Mouse (Mus musculus) heart, embryonic 12.5 days (tissue): ENCODE results near the gene Scube3. TPM values are rescaled to one million over a fixed set of nuclear protein-coding genes. Genes with fewer than 3 reads are reported as not detected.

Experiments
- ATAC-seq: fragments of 200-750 bp; cut with Nextera tagmentation; 2 replicates; pipeline ENCODE4 v1.8.0; 2017; ENCODE audit warnings: moderate TSS enrichment, moderate library complexity; ENCODE audit not compliant: insufficient number of reproducible peaks, low FRiP score
- H3K27ac ChIP-seq: fragments of 300-500 bp; sonication (generic); 2 replicates; pipeline ENCODE4 v1.5.1; 2016; ENCODE audit warnings: mild to moderate bottlenecking, moderate library complexity; ENCODE audit not compliant: poor library complexity, severe bottlenecking
- H3K27me3 ChIP-seq: fragments of 300-500 bp; sonication (generic); replicated peaks from 2 replicates; pipeline ENCODE4 v1.6.1; 2016; ENCODE audit warnings: mild to moderate bottlenecking, moderate library complexity
- H3K36me3 ChIP-seq: fragments of 300-500 bp; sonication (generic); 2 replicates; pipeline ENCODE4 v1.6.1; 2016; ENCODE audit warnings: mild to moderate bottlenecking, moderate library complexity
- H3K4me1 ChIP-seq: fragments of 300-500 bp; sonication (generic); replicated peaks from 2 replicates; pipeline ENCODE4 v1.6.1; 2016; ENCODE audit warnings: mild to moderate bottlenecking
- H3K4me2 ChIP-seq: fragments of 300-500 bp; sonication (generic); 2 replicates; pipeline ENCODE4 v1.6.1; 2016; ENCODE audit warnings: mild to moderate bottlenecking, moderate library complexity
- H3K4me3 ChIP-seq: fragments of 300-500 bp; sonication (generic); 2 replicates; pipeline ENCODE4 v1.5.1; 2016; ENCODE audit warnings: mild to moderate bottlenecking
- H3K9ac ChIP-seq: fragments of 300-500 bp; sonication (generic); 2 replicates; pipeline ENCODE4 v1.6.1; 2016; ENCODE audit warnings: mild to moderate bottlenecking, moderate library complexity
- H3K9me3 ChIP-seq: fragments of 300-500 bp; sonication (generic); replicated peaks from 2 replicates; pipeline ENCODE4 v1.6.1; 2016; ENCODE audit warnings: mild to moderate bottlenecking, moderate library complexity
- whole genome bisulfite sequencing: fragments of 180-500 bp; shearing (Covaris S2); methylation state at CpG from one replicate; pipeline ENCODE4 v1.1.7; 2016; 5-methylcytosine and 5-hydroxymethylcytosine counted together
- polyA plus RNA-seq: library from polyadenylated mRNA; unstranded; fragments of >200 nt; fragmentation: Nextera tagmentation; extraction: Ambion mirVana; gene quantifications from 2 replicates; pipeline ENCODE4 v1.2.1, GENCODE M21; 2016

Scube3 gene
- polyA plus RNA-seq, 1 experiment from 2014 or later = 1.1 TPM

DNA sequence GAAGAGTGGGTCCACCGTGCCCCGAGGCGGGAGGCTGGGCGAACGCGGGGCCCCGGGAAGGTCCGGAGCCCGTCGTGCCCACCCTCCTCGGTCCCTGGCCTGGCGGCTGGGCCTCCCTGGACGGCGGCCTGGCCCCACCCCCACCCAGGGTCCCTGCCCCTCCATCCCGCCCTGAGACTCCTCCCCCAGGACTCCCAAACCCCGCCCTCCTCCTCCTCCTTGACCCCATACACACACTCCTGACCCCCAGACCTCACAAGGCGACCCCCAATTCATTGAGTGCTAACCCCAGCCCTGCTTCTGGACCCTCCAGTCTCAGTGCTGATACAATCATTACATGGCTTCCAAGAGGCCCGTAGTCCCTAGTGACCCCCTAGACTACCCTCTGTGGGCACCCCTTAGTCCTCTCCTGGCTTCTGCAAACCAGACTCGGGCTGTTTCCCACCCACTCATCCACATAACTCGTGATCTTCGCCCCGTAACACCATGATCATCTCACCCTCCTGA lies 35.7 kb downstream of the Scube3 start:
- Histone ChIP-seq H3K36me3 (no peaks in the 10 kb centered on the region), H3K27me3 (no peaks in the 10 kb centered on the region), H3K4me3 (peak overlapping the region; percentile 70), H3K9me3 (no peaks in the 10 kb centered on the region), H3K4me1 (peaks cover 72% of the 10 kb centered on the region), H3K4me2 (peak overlapping the region; percentile 92), H3K9ac (peak overlapping the region; percentile 88), H3K27ac (peak overlapping the region; percentile 74)
- 10% methylated on average over 22 of the region's 22 CpGs for WGBS
- peak; percentile 78 for ATAC-seq

DNA sequence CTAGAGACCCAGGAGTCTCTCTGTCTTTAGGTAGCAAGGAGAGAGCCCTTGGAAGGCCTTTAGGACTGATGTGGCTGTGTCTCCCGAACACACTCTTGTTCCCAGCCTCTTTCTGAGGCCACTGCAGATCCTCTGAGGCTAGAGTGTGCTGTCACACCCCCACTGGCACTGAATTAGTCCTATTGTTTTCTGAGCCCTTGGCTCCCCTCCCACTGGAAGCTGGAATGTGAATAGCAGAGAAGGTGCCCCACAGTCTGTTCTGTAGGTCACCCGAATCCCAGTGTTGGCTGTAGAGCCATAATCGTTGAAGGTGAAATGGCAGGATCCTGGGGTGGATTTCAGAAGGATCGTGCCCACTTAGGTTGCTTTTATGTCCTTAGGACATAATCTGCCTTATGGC lies 38.4 kb downstream of the Scube3 start:
- Histone ChIP-seq H3K9ac (peak overlapping the region; percentile 42; the same call in 1 of the 2 replicates), H3K4me3 (peak overlapping the region; percentile 8; the same call in 1 of the 2 replicates)

DNA sequence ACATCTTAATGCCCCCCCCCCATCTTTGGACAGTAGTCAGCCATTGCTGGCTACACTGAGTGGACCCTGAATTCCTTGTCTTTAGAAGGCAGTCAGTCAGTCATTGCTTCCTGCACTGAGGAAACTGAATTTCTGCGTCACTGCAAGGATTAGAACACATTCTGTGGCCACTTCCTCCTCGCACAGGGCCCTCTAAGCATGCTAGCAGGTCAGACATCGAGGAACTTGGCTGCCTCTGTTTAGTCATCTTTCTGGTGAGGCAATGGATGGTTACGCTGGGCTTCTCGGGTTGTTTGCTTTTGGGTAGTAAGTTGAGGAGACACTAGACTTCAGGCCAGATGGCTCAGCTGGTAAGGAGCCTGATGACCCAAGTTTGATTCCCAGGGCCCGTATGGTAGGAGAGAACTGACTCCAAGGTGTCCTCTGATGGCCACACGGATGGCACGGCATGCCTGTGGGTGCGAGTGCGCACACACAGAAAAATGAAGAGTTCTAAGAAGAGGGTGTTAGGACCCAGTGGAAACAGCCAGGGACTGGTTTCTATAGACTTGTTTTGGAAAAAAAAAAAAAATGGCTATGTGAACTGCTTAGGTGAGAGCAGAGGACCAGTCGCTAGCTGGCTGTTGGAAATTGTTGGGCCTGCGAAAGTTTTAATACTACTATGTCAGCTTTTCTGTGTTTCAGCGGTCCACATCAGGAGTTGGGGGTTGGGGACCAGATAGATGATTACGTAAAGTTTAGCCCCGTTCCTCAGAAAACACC lies 39.0 kb downstream of the Scube3 start:
- Histone ChIP-seq H3K4me3 (no peak overlapping the region), H3K9me3 (no peaks in the 10 kb centered on the region), H3K36me3 (no peaks in the 10 kb centered on the region), H3K27me3 (no peaks in the 10 kb centered on the region), H3K9ac (no peak overlapping the region), H3K4me1 (peaks cover 86% of the 10 kb centered on the region), H3K27ac (peak overlapping the region; percentile 50; the same call in 1 of the 2 replicates), H3K4me2 (no peak overlapping the region)
- WGBS = 79% methylated on average over 15 of the region's 15 CpGs
- no peak for ATAC-seq

More for the DNA sequence above, 38.4 kb downstream of the Scube3 start:
- no peak for ATAC-seq
- H3K36me3 ChIP-seq = no peaks in the 10 kb centered on the region
- peaks cover 80% of the 10 kb centered on the region for H3K4me1 ChIP-seq
- no peaks in the 10 kb centered on the region for H3K27me3 ChIP-seq
- no peaks in the 10 kb centered on the region for H3K9me3 ChIP-seq
- peak overlapping the region; percentile 50 for H3K27ac ChIP-seq
- whole genome bisulfite sequencing = 46% methylated on average over 4 of the region's 4 CpGs
- peak overlapping the region; percentile 44 for H3K4me2 ChIP-seq

DNA sequence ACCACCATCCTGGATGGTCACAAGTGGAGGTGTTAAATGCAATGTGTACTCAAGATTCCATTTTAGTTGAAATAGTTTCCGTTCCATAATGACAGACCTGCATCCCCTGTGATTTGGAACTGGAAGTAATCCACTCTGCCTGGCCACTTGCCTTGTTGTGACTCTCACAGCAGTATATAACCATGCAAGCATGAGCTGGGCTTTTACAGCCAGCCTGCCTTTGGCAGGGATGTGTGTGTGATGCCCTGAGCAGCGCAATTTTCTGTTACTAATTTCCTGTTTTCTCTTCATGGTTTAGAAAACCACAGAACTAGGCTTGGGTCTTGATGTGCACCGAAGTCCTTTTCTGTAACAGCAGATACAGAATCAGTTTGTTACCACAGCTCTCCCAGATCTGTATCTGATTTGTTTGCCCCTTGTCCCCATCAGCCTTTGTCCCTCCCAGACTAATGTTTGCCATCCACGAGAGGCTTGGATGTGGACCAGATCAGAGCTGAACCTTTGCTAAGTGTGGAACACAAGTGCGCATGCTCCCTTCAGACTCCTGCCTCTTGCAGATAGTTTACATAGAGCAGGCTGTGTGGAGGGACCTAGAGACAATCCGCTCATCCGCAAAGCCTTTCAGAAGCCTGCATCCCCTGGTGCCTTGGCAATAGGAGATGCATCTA lies 43.2 kb downstream of the Scube3 start:
- Histone ChIP-seq H3K4me3 (no peak overlapping the region), H3K36me3 (peaks cover 7% of the 10 kb centered on the region), H3K4me2 (no peak overlapping the region), H3K27ac (no peak overlapping the region), H3K4me1 (peaks cover 58% of the 10 kb centered on the region), H3K27me3 (no peaks in the 10 kb centered on the region), H3K9ac (no peak overlapping the region), H3K9me3 (no peaks in the 10 kb centered on the region)
- WGBS = 69% methylated on average over 7 of the region's 7 CpGs
- ATAC-seq = no peak

DNA sequence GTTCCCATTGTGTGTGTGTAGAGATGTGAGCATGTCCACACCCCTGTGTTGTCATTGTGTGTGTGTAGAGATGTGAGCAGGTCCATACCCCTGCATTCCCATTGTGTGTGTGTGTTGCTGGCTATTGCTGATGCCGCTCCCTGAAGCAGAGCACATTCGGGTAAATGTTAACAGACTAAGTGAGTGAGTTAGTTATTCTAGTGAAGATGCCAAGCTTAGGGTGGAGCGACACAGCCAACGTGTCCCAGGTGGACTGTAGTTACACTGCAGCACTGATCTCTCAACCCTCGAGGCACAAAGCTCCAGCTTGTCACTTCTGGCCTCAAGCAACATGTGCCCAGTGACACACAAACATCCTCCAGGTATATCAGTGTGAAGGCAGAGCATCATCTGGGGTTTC lies 46.4 kb downstream of the Scube3 start:
- Histone ChIP-seq H3K9me3 (no peaks in the 10 kb centered on the region), H3K4me2 (no peak overlapping the region), H3K36me3 (peaks cover 37% of the 10 kb centered on the region), H3K27me3 (no peaks in the 10 kb centered on the region), H3K4me3 (no peak overlapping the region), H3K27ac (no peak overlapping the region), H3K4me1 (peaks cover 27% of the 10 kb centered on the region), H3K9ac (no peak overlapping the region)
- 85% methylated on average over 5 of the region's 5 CpGs for WGBS
- no peak for ATAC-seq

DNA sequence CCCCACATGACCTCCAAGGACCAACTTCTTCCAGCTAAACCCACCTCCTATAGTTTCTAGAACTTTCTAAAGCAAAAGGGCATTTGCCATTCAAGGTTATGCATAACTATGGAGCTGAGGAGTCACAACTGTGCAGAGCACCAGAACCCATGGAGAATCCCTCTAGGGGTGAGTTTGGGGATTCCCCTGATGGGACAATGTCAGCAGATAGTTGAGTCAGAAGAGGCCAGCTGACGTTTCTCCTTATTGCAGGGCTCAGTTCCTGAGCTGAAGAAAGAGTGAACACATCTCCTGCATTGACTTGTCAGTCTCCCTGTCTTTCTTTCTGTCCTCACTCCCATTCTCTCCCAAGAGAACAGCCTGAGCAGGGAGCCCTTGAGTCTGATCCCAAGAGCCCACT lies 50.8 kb downstream of the Scube3 start:
- no peak overlapping the region for H3K9ac ChIP-seq
- no peak for ATAC-seq
- 57% methylated on average over 1 of the region's 1 CpGs for WGBS
- H3K36me3 ChIP-seq = peaks cover 74% of the 10 kb centered on the region
- H3K27me3 ChIP-seq = no peaks in the 10 kb centered on the region
- H3K27ac ChIP-seq = no peak overlapping the region
- H3K9me3 ChIP-seq = no peaks in the 10 kb centered on the region
- no peak overlapping the region for H3K4me3 ChIP-seq
- no peaks in the 10 kb centered on the region for H3K4me1 ChIP-seq
- H3K4me2 ChIP-seq = no peak overlapping the region

DNA sequence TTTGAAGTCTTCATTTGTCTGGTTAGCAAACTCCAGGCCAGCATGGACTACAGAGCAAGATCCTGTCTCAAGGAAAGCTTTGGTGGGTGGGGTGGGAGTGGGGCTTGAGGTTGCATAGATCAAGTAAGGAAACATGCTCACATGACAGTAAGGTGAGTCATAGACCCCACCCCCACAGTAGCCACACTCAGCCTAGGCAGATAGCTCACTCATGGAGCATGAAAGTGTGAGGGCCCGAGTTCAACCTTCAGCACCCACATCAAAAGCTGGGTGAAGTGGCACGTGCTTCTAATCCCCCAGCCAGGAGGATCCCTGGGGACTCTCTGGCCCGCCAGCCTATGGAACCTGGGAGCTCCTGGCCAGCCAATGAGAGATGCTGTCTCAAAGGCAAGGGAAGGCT lies 51.6 kb downstream of the Scube3 start:
- Histone ChIP-seq H3K27me3 (no peaks in the 10 kb centered on the region), H3K36me3 (peaks cover 82% of the 10 kb centered on the region)

DNA sequence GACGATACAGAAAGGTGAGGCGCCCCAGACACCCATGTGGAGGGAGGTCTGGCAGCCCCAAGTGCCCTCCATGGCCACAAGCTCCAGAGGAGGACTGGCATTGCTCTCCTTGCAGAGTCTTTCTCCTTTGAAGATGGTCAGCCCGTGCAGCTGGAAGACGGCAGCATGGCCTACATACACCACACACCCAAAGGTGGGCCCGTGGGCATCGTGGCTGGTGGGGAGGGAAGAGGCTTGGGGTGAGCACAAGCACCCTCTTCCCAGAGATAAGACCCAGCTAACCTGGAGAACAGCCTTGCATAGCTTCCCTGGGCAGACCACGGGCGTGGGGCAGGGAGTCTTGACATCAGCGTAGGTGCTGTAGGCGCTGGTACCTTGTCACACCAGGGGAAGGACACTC lies 53.1 kb downstream of the Scube3 start:
- no peak overlapping the region for H3K4me2 ChIP-seq
- peaks cover 82% of the 10 kb centered on the region for H3K36me3 ChIP-seq
- no peak overlapping the region for H3K27ac ChIP-seq
- H3K27me3 ChIP-seq = no peaks in the 10 kb centered on the region
- no peaks in the 10 kb centered on the region for H3K4me1 ChIP-seq
- H3K9ac ChIP-seq = no peak overlapping the region
- 87% methylated on average over 10 of the region's 10 CpGs for WGBS
- no peaks in the 10 kb centered on the region for H3K9me3 ChIP-seq
- no peak for ATAC-seq
- H3K4me3 ChIP-seq = no peak overlapping the region

More for the DNA sequence above, 51.6 kb downstream of the Scube3 start:
- H3K4me2 ChIP-seq = no peak overlapping the region
- no peak for ATAC-seq
- H3K9me3 ChIP-seq = no peaks in the 10 kb centered on the region
- no peak overlapping the region for H3K4me3 ChIP-seq
- no peak overlapping the region for H3K27ac ChIP-seq
- H3K4me1 ChIP-seq = no peaks in the 10 kb centered on the region
- 67% methylated on average over 3 of the region's 3 CpGs for WGBS
- no peak overlapping the region for H3K9ac ChIP-seq

DNA sequence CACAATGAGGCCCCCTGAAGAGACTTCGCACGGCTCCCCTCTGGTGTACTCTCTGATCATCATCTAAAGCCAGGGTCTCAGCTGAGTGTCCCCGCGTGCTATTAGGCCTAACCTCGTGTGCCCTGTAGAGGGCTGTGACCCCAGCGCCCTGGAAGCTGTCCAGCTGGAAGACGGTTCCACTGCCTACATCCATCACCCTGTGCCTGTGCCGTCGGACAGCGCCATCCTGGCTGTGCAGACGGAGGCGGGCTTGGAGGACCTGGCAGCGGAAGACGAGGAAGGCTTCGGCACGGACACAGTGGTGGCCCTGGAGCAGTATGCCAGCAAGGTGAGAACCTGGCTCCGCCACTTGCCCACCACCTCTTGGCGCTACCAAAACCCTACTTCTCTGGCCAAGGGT lies 55.7 kb downstream of the Scube3 start:
- Histone ChIP-seq H3K4me3 (no peak overlapping the region), H3K4me2 (no peak overlapping the region), H3K9me3 (no peaks in the 10 kb centered on the region), H3K27ac (no peak overlapping the region), H3K36me3 (peaks cover 83% of the 10 kb centered on the region), H3K9ac (no peak overlapping the region), H3K27me3 (no peaks in the 10 kb centered on the region), H3K4me1 (no peaks in the 10 kb centered on the region)
- 83% methylated on average over 18 of the region's 18 CpGs for WGBS
- ATAC-seq = no peak

DNA sequence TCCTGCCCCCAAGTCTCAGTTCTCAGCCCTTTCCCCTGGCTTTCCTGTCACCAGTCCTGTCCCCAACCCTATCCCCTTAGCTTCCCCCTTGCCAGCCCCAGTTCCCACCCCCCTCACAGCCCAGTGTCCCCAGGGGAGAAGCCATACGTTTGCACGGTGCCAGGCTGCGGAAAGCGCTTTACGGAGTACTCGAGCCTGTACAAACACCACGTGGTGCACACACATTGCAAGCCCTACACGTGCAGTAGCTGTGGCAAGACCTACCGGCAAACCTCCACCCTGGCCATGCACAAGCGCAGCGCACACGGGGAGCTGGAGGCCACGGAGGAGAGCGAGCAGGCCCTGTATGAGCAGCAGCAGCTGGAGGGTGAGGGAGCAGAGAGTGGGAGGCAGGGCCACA lies 60.0 kb downstream of the Scube3 start:
- WGBS = 79% methylated on average over 14 of the region's 14 CpGs
- ATAC-seq = no peak

DNA sequence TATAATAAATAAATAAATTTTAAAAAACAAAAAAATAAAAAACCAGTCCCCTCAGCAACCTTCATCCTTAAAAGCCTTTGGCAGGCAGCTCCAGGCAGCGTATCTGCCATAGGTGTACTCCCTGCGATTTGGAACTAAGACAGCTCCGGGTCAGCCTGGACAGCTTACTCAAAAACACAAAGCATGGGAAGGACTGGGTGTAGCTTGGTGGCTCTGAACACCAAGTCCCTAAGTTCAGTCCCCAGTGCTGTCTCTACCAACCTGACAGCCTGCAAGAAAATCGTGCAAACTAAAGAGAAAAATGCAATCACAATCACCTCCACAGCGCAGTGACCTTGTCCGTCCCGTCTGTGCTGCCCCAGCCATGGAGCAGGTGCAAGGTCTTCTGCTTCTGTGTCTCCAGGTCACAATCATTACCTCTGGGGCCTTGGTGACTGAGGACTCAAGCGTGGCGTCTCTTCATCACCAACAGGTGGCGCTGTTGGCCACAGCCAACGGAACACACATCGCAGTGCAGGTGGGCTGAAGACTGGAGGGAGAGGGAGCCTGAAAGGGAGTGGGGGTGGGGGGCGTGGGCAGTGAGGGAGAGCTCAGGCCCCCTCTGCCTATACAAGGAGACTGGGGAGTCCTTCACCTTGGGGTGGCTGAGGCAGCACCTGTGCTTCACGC lies 62.2 kb downstream of the Scube3 start:
- Histone ChIP-seq H3K27ac (no peak overlapping the region), H3K4me1 (peaks cover 13% of the 10 kb centered on the region), H3K4me2 (no peak overlapping the region), H3K27me3 (no peaks in the 10 kb centered on the region), H3K4me3 (no peak overlapping the region), H3K36me3 (peaks cover 44% of the 10 kb centered on the region), H3K9me3 (no peaks in the 10 kb centered on the region), H3K9ac (no peak overlapping the region)
- ATAC-seq = no peak
- WGBS = 40% methylated on average over 14 of the region's 14 CpGs

More for the DNA sequence above, 60.0 kb downstream of the Scube3 start:
- Histone ChIP-seq H3K9ac (no peak overlapping the region), H3K27ac (no peak overlapping the region), H3K27me3 (no peaks in the 10 kb centered on the region), H3K9me3 (no peaks in the 10 kb centered on the region), H3K4me2 (no peak overlapping the region), H3K4me1 (peaks cover 3% of the 10 kb centered on the region), H3K36me3 (peaks cover 63% of the 10 kb centered on the region), H3K4me3 (no peak overlapping the region)
